Mouse (Mus musculus) heart, postnatal 10 days (tissue): ENCODE results near the gene Olfr541. TPM values are rescaled to one million over a fixed set of nuclear protein-coding genes. Genes with fewer than 3 reads are reported as not detected.
"Not testable (repeated sequence)": the region's sequence is repeated elsewhere in the genome, so short reads cannot be mapped to it uniquely, and the experiment has no call there.

ENCODE experiments used
- DNase-seq, 2 experiments: peaks; one replicate each; pipeline ENCODE4 v3.0.0; 2021
- intact Hi-C: fragments of 180-260 bp; cut with DNase I; formaldehyde crosslinking; loops from one replicate; pipeline ENCODE4 v1.15.1; 2025
- total RNA-seq, 2 experiments: library from RNA; stranded (reverse); gene quantifications; 2 replicates each; pipeline ENCODE4 v1.2.3; 2021

Gene Olfr541
- not detected for total RNA-seq

DNA sequence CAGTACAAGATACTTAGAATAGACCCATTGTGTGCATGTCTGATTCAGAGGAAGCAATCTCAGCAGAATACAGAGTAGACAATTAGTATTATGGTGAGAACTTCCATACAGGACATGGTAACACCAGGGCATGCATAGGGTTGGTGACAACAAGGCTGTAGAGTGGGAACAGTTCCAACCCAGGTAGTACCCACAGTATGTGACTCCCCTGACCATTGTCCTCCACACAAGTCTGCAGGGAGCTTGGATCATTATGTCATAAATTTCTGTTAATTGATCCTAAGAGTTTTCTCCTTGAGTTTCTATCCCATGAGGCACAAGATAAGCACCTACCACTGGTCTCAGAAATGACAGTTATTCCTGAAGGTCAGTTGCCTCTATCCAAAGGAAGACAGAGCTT, at the start of gene Olfr541:
Olfr541 (plus strand) TSS at position 301 of the 400 bp plus-strand sequence.
- DNase-seq, result no peak
- intact Hi-C loops, result no loop called here

DNA sequence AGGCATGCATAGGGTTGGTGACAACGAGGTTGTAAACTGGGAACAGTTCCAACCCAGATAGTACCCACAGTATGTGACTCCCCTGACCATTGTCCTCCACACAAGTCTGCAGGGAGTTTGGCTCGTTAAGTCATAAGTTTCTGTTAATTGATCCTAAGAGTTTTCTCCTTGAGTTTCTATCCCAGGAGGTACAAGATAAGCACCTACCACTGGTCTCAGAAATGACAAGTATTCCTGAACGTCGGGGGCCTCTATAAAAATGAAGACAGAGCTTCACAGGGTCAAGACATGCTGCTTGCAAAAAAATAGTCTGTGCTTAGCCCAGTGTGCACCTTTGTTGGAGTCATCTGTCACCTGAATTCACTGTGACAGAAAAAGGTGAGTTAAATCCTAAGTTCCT, 37.4 kb upstream of the Olfr541 start, which contains the start of gene Olfr539:
Olfr539 (plus strand) TSS at position 301 of the 400 bp plus-strand sequence.
- intact Hi-C loops, result no loop called here
- DNase-seq, result no peak

GRCm38 (mm10) chr7:140670693-140671092, 26.4 kb upstream of the Olfr541 start:
- intact Hi-C loops, DNase-seq: not testable (repeated sequence)

GRCm38 (mm10) chr7:140675863-140676262, 21.2 kb upstream of the Olfr541 start:
- intact Hi-C loops, result no loop called here

DNA sequence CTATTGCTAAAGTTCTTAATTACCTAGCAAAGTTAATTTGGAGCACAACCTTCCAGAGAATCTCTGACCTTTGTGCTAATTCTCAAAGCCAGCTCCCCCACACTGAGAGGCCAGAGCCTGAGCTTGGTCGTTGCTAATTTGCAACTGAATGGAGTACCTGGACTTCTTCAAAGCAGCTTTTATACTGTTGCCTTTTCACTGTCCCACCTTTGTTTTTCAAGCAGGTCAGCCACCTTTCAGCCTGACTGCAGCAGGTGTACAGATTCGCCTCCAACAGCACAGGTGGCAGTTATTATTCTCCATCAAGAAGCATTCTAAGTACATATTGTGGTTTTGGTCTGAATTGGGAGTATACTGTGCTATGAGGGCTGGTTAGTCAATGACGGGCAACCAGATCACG, 17.5 kb upstream of the Olfr541 start:
- DNase-seq, intact Hi-C loops: not testable (repeated sequence)

More at GRCm38 (mm10) chr7:140675863-140676262, 21.2 kb upstream of the Olfr541 start:
- no peak for DNase-seq

DNA sequence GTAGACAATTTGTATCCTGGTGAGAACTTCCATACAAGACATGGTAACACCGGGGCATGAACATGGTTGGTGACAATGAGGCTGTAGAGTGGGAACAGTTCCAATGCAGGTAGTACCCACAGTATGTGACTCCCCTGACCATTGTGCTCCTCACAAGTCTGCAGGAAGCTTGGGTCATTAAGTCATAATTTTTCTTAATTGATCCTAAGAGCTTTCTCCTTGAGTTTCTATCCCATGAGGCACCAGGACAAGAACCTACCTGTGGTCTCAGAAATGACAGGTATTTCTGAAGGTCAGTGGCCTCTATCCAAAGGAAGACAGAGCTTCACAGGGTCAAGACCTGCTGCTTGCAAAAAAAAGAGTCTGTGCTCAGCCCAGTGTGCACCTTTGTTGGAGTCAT, 15.4 kb upstream of the Olfr541 start, which contains the start of gene Olfr45:
Olfr45 (plus strand) TSS at position 301 of the 400 bp plus-strand sequence.
- DNase-seq, result no peak
- intact Hi-C loops, result loop anchor here (5.0 kb wide), 1 partner anchor 39 kb away; no protein-coding TSS in a partner anchor

DNA sequence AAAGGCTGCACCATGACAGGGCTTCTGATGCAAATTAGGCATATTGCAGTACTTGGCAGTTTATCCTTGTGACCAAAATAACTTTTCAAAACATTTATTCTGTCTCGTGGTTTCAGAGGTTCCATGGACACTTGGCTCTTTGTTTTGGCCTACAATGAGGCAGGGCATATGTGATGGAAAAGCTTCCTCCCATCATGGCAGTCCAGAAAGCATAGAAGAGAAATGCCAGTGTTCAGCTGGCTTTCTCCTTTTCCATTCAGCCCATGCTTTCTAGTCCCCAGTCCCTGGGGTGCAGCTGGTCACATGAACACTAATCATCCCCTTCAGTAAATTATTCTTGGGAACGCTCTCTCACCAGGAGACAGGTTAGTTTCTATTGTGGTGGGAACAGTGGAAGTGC, 9.3 kb downstream of the Olfr541 start:
- intact Hi-C loops, result no loop called here
- DNase-seq, result no peak

DNA sequence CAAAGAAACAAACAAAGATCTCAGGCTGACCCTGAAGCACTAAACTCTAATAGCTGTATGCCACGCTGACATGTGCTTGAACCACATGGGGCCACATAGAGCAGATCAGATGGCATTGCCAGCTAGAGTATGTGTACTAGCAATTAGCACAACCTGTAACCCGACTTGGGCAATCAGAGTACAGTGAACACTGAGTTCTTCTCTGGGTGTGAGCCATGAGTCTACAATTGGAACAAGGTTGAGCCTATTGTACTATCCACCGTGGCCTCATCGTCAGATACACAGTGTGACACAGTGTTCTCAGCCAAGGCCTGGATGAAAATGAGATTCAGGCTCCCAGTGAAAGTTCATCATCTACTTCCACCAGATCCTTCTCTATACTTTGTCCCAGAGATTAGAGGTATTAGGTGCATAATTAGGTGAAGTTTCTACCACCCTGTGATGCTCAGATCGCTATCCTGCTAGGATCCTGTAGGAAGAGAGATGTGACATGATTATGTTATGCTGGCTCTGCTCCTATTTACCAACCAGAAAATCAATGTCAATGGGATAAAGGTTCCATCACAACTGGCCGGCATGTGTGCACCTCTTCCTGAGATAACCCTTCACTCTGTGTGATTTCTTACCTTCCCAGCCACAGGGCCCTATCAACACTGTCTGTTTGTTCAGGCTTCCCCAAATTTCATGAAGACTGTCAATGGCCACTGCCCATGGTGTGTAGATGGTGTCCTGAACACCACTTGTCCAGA, 10.6 kb downstream of the Olfr541 start:
- intact Hi-C loops, result no loop called here
- DNase-seq, result no peak

- DNase-seq, result no peak
- intact Hi-C loops, result no loop called here
Measured at GRCm38 (mm10) chr7:140717155-140718055, 20.3 kb downstream of the Olfr541 start.

DNA sequence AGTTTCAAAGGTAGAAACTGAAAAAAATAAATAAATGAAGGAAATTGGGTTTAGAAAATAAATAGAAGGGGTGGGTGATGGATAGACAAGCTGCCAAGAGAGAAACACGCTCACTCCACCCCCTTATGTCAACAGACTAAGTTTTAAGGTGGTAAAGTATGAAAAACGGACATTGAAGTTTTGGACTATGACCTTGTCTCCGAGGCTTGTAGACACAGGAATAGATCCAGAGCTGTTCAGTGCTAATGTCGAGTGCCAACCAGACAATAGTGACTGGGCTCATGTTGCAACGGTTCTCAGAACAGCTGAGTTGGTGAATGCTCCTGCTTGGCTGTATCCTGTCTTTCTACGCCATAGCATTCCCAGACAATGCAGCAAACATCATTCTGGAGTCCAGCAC, 24.0 kb downstream of the Olfr541 start:
- no peak for DNase-seq

DNA sequence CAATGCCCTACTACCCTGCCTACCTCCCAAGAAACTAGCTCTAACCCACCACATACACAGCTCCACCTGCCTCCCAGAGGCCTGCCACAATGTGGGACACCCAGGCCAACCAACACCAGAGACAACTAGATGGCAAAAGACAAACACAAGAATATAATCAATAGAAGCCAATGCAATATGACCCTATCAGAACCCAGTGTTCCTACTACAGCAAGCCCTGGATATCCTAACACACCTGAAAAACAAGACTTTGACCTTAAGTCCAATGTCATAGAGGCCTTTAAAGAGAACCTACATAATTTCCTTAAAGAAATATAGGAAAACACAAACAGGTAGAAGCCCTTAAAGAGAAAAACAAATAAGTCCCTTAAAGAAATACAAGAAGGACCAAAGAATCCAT, 28.5 kb downstream of the Olfr541 start:
- no peak for DNase-seq
- intact Hi-C loops, result no loop called here

More for the DNA sequence above, 24.0 kb downstream of the Olfr541 start:
- intact Hi-C loops, result no loop called here

GRCm38 (mm10) chr7:140733162-140733561, 36.1 kb downstream of the Olfr541 start:
- no peak for DNase-seq
- intact Hi-C loops, result no loop called here

- no peak for DNase-seq
- intact Hi-C loops, result no loop called here
Measured at GRCm38 (mm10) chr7:140747402-140747801, 50.3 kb downstream of the Olfr541 start.

GRCm38 (mm10) chr7:140748116-140748826, 51.2 kb downstream of the Olfr541 start:
- intact Hi-C loops, result no loop called here
- no peak for DNase-seq

- intact Hi-C loops, result no loop called here
Measured at GRCm38 (mm10) chr7:140748827-140749160, 51.7 kb downstream of the Olfr541 start.

GRCm38 (mm10) chr7:140754556-140754955, 57.5 kb downstream of the Olfr541 start:
- intact Hi-C loops, result no loop called here
- no peak for DNase-seq

More at GRCm38 (mm10) chr7:140748827-140749160, 51.7 kb downstream of the Olfr541 start:
- no peak for DNase-seq

Other genes starting within 250 kb of the Olfr541 start
- not detected for gene Olfr533, start 233.9 kb upstream of the Olfr541 start, total RNA-seq
- gene Olfr535, start 213.1 kb upstream of the Olfr541 start, total RNA-seq, result not detected
- gene Olfr536, start 189.9 kb upstream of the Olfr541 start, total RNA-seq, result not detected
- gene Olfr538, start 129.4 kb upstream of the Olfr541 start, total RNA-seq, result not detected
- not detected for gene Olfr46, start 96.0 kb upstream of the Olfr541 start, total RNA-seq
- gene Olfr61, start 68.3 kb upstream of the Olfr541 start, total RNA-seq, result not detected
- gene Olfr53, start 50.8 kb upstream of the Olfr541 start, total RNA-seq, result not detected
- not detected for gene Olfr539, start 37.3 kb upstream of the Olfr541 start, total RNA-seq
- not detected for gene Olfr45, start 15.3 kb upstream of the Olfr541 start, total RNA-seq
- under 1 TPM; 0.24 to 0.47 TPM for gene Cyp2e1, start 66.5 kb downstream of the Olfr541 start, total RNA-seq
- not detected for gene Syce1, start 90.6 kb downstream of the Olfr541 start, total RNA-seq
- gene Zfp941, start 124.9 kb downstream of the Olfr541 start, total RNA-seq, result under 1 TPM; 0.45 to 0.47 TPM
- not detected for gene Urah, start 137.8 kb downstream of the Olfr541 start, total RNA-seq
- 10 to 100 TPM; 19.6 to 23.6 TPM for gene Scgb1c1, start 148.3 kb downstream of the Olfr541 start, total RNA-seq
- gene Odf3, start 150.5 kb downstream of the Olfr541 start, total RNA-seq, result not detected
- gene Gm45785, start 159.1 kb downstream of the Olfr541 start, total RNA-seq, result not detected
- gene Ric8a, start 159.7 kb downstream of the Olfr541 start, total RNA-seq, result 10 to 100 TPM; 27.0 to 29.8 TPM
- 10 to 100 TPM; 13.1 to 15.9 TPM for gene Bet1l, start 160.3 kb downstream of the Olfr541 start, total RNA-seq
- gene Psmd13, start 184.7 kb downstream of the Olfr541 start, total RNA-seq, result 100 to 1,000 TPM; 111 to 114 TPM
- 10 to 100 TPM; 53.4 to 58.2 TPM for gene Sirt3, start 185.0 kb downstream of the Olfr541 start, total RNA-seq
- gene Cox8b, start 203.2 kb downstream of the Olfr541 start, total RNA-seq, result 1,000 to 10,000 TPM; 1,771 to 1,883 TPM
- gene Nlrp6, start 223.6 kb downstream of the Olfr541 start, total RNA-seq, result not detected
- 1 to 10 TPM; 7.7 to 8.6 TPM for gene Pgghg, start 244.1 kb downstream of the Olfr541 start, total RNA-seq